27 mouse cellular contexts compared by ENCODE assay signal in genomic region chr8:111924976-111925375, GRCm38 (mm10). TPM values are rescaled to one million over a fixed set of nuclear protein-coding genes. Genes with fewer than 3 reads are reported as not detected.
DNase-seq lines count a peak whose midpoint lies in the region; ATAC-seq and TF ChIP-seq lines count a peak whose summit lies in the region.
"Had no signal": no experiment of that assay in that cellular context is flagged by ENCODE, and none has a peak within 500 bp of the region (broad histone marks: within the 10 kb centered on the region; RNA-seq: fewer than 3 reads in every experiment).

No protein-coding gene starts in this region.

- ATAC-seq in liver, postnatal 0 days: no peak
- ATAC-seq in intestine, embryonic 14.5 days (replicated peaks; ENCODE audit: low FRiP score, low TSS enrichment, low read depth): 0 out of 2 replicates have a peak, but pooled peaks have one; percentile 41
- peak; percentile 1; the same call in 1 of the 2 replicates for ATAC-seq in liver, embryonic 13.5 days (ENCODE audit: low read depth)
- ATAC-seq: CD4-positive, CD25-positive, alpha-beta regulatory T cell, adult 4 months; forebrain, embryonic 13.5 days; midbrain, embryonic 16.5 days; Patski had no signal

- H3K36me3 ChIP-seq in liver, postnatal 0 days (replicated peaks; ENCODE audit: insufficient read depth, low read length): no peaks in the 10 kb centered on the region
- no peaks in the 10 kb centered on the region for H3K36me3 ChIP-seq in intestine, embryonic 14.5 days (ENCODE audit: control insufficient read depth, insufficient read depth, low read length)
- H3K36me3 ChIP-seq in liver, embryonic 13.5 days: no peaks in the 10 kb centered on the region
- H3K36me3 ChIP-seq: heart, embryonic 13.5 days; stomach, embryonic 15.5 days had no signal

- H3K4me3 ChIP-seq in liver, postnatal 0 days (ENCODE audit: low read depth, low read length): no peak overlapping the region
- H3K4me3 ChIP-seq in intestine, embryonic 14.5 days (ENCODE audit: low read depth, low read length): no peak overlapping the region
- no peak overlapping the region for H3K4me3 ChIP-seq in liver, embryonic 13.5 days (replicated peaks)
- H3K4me3 ChIP-seq: forebrain, embryonic 13.5 days; gastrocnemius, adult 2 months; heart, embryonic 13.5 days; limb, embryonic 12.5 days; megakaryocyte, embryonic 14.5 days; myocyte; stomach, embryonic 15.5 days had no signal

- no peaks in the 10 kb centered on the region for H3K27me3 ChIP-seq in liver, postnatal 0 days (ENCODE audit: insufficient read depth, low read length)
- H3K27me3 ChIP-seq in intestine, embryonic 14.5 days (replicated peaks; ENCODE audit: control insufficient read depth, insufficient read depth, low read length): no peaks in the 10 kb centered on the region
- H3K27me3 ChIP-seq in liver, embryonic 13.5 days: no peaks in the 10 kb centered on the region
- H3K27me3 ChIP-seq: forebrain, embryonic 13.5 days; heart, embryonic 13.5 days; limb, embryonic 12.5 days; megakaryocyte, embryonic 14.5 days; Patski; stomach, embryonic 15.5 days had no signal

- 0 out of 2 replicates have a peak, but pooled peaks cover 3% of the 10 kb centered on the region for H3K4me1 ChIP-seq in liver, postnatal 0 days (ENCODE audit: insufficient read depth)
- no peaks in the 10 kb centered on the region for H3K4me1 ChIP-seq in intestine, embryonic 14.5 days (replicated peaks; ENCODE audit: control insufficient read depth, insufficient read depth, low read length)
- peaks cover 41% of the 10 kb centered on the region for H3K4me1 ChIP-seq in liver, embryonic 13.5 days (replicated peaks)
- H3K4me1 ChIP-seq: forebrain, embryonic 13.5 days; limb, embryonic 12.5 days had no signal

- DNase-seq in liver: peak; percentile 21
- no peak for DNase-seq in liver, postnatal 0 days
- no peak for DNase-seq in intestine, embryonic 14.5 days (ENCODE audit: low spot score)
- no peak for DNase-seq in liver, embryonic 13.5 days
- no peak for DNase-seq in frontal cortex, postnatal 10 days (ENCODE audit: low spot score in 2 of 2)
- DNase-seq in gastrocnemius, postnatal 10 days: no peak
- no peak for DNase-seq in kidney, postnatal 10 days
- DNase-seq in lung, postnatal 36 days: no peak
- DNase-seq: adrenal gland, postnatal 14 days; cerebellum, adult 9-10 months; gastrocnemius, adult 2 months; heart, postnatal 14 days; kidney, adult 8-10 months; kidney, postnatal 14 days; lung, adult 2 months; lung, postnatal 14 days; thymus, postnatal 36 days had no signal

- 48% methylated on average over 7 of the region's 7 CpGs for WGBS in liver, postnatal 0 days (ENCODE audit: insufficient replicate concordance)
- 60% methylated on average over 7 of the region's 7 CpGs for WGBS in intestine, embryonic 14.5 days
- 26% methylated on average over 7 of the region's 7 CpGs for WGBS in liver, embryonic 13.5 days (ENCODE audit: insufficient replicate concordance)

- TF ChIP-seq EP300 in liver, postnatal 0 days (IDR thresholded peaks at IDR 0.05; ENCODE audit: low read depth): no peak

- no peak overlapping the region for H3K4me2 ChIP-seq in liver, postnatal 0 days (ENCODE audit: low read depth, low read length)
- H3K4me2 ChIP-seq in intestine, embryonic 14.5 days (ENCODE audit: low read length): no peak overlapping the region
- H3K4me2 ChIP-seq in liver, embryonic 13.5 days: peak overlapping the region; percentile 6; the same call in 1 of the 2 replicates
- H3K4me2 ChIP-seq: forebrain, embryonic 13.5 days; heart, embryonic 13.5 days; limb, embryonic 12.5 days; stomach, embryonic 15.5 days had no signal

- H3K9ac ChIP-seq in liver, postnatal 0 days (replicated peaks): no peak overlapping the region
- no peak overlapping the region for H3K9ac ChIP-seq in intestine, embryonic 14.5 days (ENCODE audit: low read length)
- H3K9ac ChIP-seq in liver, embryonic 13.5 days: peak overlapping the region; percentile 27; the same call in 1 of the 2 replicates
- H3K9ac ChIP-seq: forebrain, embryonic 13.5 days; heart, embryonic 13.5 days; limb, embryonic 12.5 days; stomach, embryonic 15.5 days had no signal

- no peak for TF ChIP-seq CTCF in liver, postnatal 0 days (IDR thresholded peaks at IDR 0.05; ENCODE audit: low read depth)

- no peaks in the 10 kb centered on the region for H3K9me3 ChIP-seq in liver, postnatal 0 days (ENCODE audit: low read length)
- H3K9me3 ChIP-seq in intestine, embryonic 14.5 days (ENCODE audit: control insufficient read depth, low read length): no peaks in the 10 kb centered on the region
- H3K9me3 ChIP-seq in liver, embryonic 13.5 days (replicated peaks): no peaks in the 10 kb centered on the region
- H3K9me3 ChIP-seq: forebrain, embryonic 13.5 days; heart, embryonic 13.5 days; limb, embryonic 12.5 days; megakaryocyte, embryonic 14.5 days; stomach, embryonic 15.5 days had no signal

- H3K27ac ChIP-seq in liver, postnatal 0 days (ENCODE audit: low read depth): no peak overlapping the region
- H3K27ac ChIP-seq in intestine, embryonic 14.5 days (ENCODE audit: low read depth): no peak overlapping the region
- peak overlapping the region; percentile 78 for H3K27ac ChIP-seq in liver, embryonic 13.5 days
- H3K27ac ChIP-seq: forebrain, embryonic 13.5 days; gastrocnemius, adult 2 months; heart, embryonic 13.5 days; limb, embryonic 12.5 days; stomach, embryonic 15.5 days had no signal

RNA-seq across cellular contexts. Expression of gene Tmem231, which starts 8.7 kb away (rescaled TPM):
- polyA plus RNA-seq in liver, postnatal 0 days (2015; fragmentation: Nextera tagmentation; extraction: Ambion mirVana): 0.56 and 1.0 TPM in 2 replicates
- 12.8 and 13.8 TPM in 2 replicates for polyA plus RNA-seq in intestine, embryonic 14.5 days (2014; fragmentation: Nextera tagmentation; extraction: Ambion mirVana)
- polyA plus RNA-seq in liver, embryonic 13.5 days (2015; fragmentation: Nextera tagmentation; extraction: Ambion mirVana): 2.1 and 2.6 TPM in 2 replicates
- 1 to 10 TPM; 1.6 to 1.9 TPM for total RNA-seq in gastrocnemius, postnatal 10 days (2021)

RNA-seq across cellular contexts. Expression of gene Chst5, which starts 14.7 kb away (rescaled TPM):
- polyA plus RNA-seq in liver, postnatal 0 days (2015; fragmentation: Nextera tagmentation; extraction: Ambion mirVana): not detected in 2 replicates
- polyA plus RNA-seq in intestine, embryonic 14.5 days (2014; fragmentation: Nextera tagmentation; extraction: Ambion mirVana): 2.1 and 2.6 TPM in 2 replicates
- polyA plus RNA-seq in liver, embryonic 13.5 days (2015; fragmentation: Nextera tagmentation; extraction: Ambion mirVana): 0.06 TPM in 1 of 2 replicates, not detected in the other
- total RNA-seq in gastrocnemius, postnatal 10 days (2021): 1 to 10 TPM; 2.8 to 3.3 TPM
- total RNA-seq: adrenal gland, postnatal 14 days; heart, postnatal 14 days had no signal
- polyA plus RNA-seq: CD4-positive, CD25-positive, alpha-beta regulatory T cell, adult 4 months; gonadal fat pad, adult 2 months; Patski had no signal

RNA-seq across cellular contexts. Expression of gene Gabarapl2, which starts 15.5 kb away (rescaled TPM):
- 162 and 173 TPM in 2 replicates for polyA plus RNA-seq in liver, postnatal 0 days (2015; fragmentation: Nextera tagmentation; extraction: Ambion mirVana)
- polyA plus RNA-seq in intestine, embryonic 14.5 days (2014; fragmentation: Nextera tagmentation; extraction: Ambion mirVana): 182 and 191 TPM in 2 replicates
- 185 and 197 TPM in 2 replicates for polyA plus RNA-seq in liver, embryonic 13.5 days (2015; fragmentation: Nextera tagmentation; extraction: Ambion mirVana)
- 10 to 100 TPM; 74.8 to 81.4 TPM for total RNA-seq in gastrocnemius, postnatal 10 days (2021)

RNA-seq across cellular contexts. Expression of gene Tmem170, which starts 48.4 kb away (rescaled TPM):
- polyA plus RNA-seq in liver, postnatal 0 days (2015; fragmentation: Nextera tagmentation; extraction: Ambion mirVana): 4.9 TPM in 2 replicates
- 9.0 and 9.4 TPM in 2 replicates for polyA plus RNA-seq in intestine, embryonic 14.5 days (2014; fragmentation: Nextera tagmentation; extraction: Ambion mirVana)
- polyA plus RNA-seq in liver, embryonic 13.5 days (2015; fragmentation: Nextera tagmentation; extraction: Ambion mirVana): 4.3 and 5.4 TPM in 2 replicates
- 1 to 10 TPM; 1.8 to 2.3 TPM for total RNA-seq in gastrocnemius, postnatal 10 days (2021)
